Mouse (Mus musculus) lung, postnatal 0 days (tissue): Measurements from ENCODE around the gene Hdgfl2.
A peak's percentile ranks its signal among the peaks of the same experiment; 100 is the strongest.

Experiments used
- CTCF ChIP-seq: IDR thresholded peaks from 2 replicates; pipeline ENCODE4 v1.5.1; 2016; ENCODE audit warnings: antibody characterized with exemption, mild to moderate bottlenecking
- EP300 ChIP-seq: IDR thresholded peaks from 2 replicates; pipeline ENCODE4 v1.6.1; 2016; ENCODE audit warnings: antibody characterized with exemption, mild to moderate bottlenecking, control low read depth

DNA sequence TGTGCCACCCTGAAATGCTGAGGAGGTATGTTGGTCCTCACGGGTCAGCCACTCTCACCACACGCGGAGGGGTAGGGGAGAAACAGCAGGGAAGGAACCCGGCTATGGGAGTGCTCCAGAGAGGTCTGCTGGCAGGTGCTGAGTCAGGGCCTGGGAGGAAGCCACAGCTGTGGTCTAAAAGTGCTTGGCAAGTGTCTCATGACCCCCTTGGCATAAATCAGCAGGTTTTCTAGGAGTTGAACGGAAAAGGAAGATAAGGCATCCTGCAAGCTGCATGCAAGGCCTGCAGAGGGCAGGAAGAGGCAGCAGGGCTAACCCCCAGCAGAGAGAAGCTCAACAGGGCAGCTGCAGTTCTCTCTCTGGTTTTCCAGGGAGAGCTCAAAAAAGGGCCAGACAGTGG lies 48.5 kb upstream of the Hdgfl2 start:
- TF ChIP-seq CTCF (peak; percentile 36), EP300 (no peak)
